Mouse (Mus musculus): ENCODE data around the gene Capn1.

- no peak for TF ChIP-seq CTCF (IDR thresholded peaks at IDR 0.05; ENCODE audit: insufficient read depth, low read depth, low read length)
- no peak for TF ChIP-seq POLR2A (IDR thresholded peaks at IDR 0.05; ENCODE audit: insufficient read depth, low read depth, low read length)
Measured at GRCm38 (mm10) chr19:6042293-6042692, 26.6 kb upstream of the Capn1 start.
